Mouse (Mus musculus): ENCODE data around the gene Jakmip3. TPM values are rescaled to one million over a fixed set of nuclear protein-coding genes. Genes with fewer than 3 reads are reported as not detected.
A peak's percentile ranks its signal among the peaks of the same experiment; 100 is the strongest.

The Jakmip3 gene
- polyA plus RNA-seq, 1 experiment from 2014 or later, result 0.55 TPM

DNA sequence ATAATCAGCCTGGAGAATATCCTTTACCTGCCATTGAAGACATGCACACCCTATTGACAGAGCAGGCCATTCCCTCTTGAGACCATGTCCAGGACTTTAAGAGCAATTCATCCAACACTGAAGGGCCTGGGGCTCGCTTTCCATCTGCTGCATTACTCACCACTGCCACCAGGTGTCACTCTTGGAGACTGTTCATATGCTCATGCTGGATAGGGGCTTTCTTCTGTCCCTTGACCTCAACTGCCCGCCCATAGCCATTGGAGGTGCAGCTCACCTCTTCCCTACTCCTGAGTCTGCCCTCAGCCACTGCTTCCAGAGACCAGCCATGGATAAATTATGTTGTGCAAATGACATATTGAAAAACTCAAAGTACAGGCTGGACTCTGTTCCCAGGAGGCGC lies 70.5 kb downstream of the Jakmip3 start:
- no peaks in the 10 kb centered on the region for H3K27me3 ChIP-seq (ENCODE audit: control insufficient read depth, insufficient read depth, low read length)
- ATAC-seq (replicated peaks; ENCODE audit: low FRiP score) (0 out of 2 replicates have a peak, but pooled peaks have one; percentile 27), DNase-seq (ENCODE audit: low spot score) (peak; percentile 77)
- H3K36me3 ChIP-seq (ENCODE audit: control insufficient read depth, insufficient read depth, low read length), result no peaks in the 10 kb centered on the region
- no peak overlapping the region for H3K9ac ChIP-seq (ENCODE audit: low read length)
- no peaks in the 10 kb centered on the region for H3K9me3 ChIP-seq (ENCODE audit: control insufficient read depth, low read length)
- no peaks in the 10 kb centered on the region for H3K4me1 ChIP-seq (replicated peaks; ENCODE audit: control insufficient read depth, insufficient read depth, low read length)
- H3K4me3 ChIP-seq (ENCODE audit: low read depth, low read length), result no peak overlapping the region
- 41% methylated on average over 3 of the region's 3 CpGs for WGBS
- H3K4me2 ChIP-seq (ENCODE audit: low read depth, low read length, severe bottlenecking), result no peak overlapping the region
- H3K27ac ChIP-seq (ENCODE audit: low read depth, low read length), result no peak overlapping the region

DNA sequence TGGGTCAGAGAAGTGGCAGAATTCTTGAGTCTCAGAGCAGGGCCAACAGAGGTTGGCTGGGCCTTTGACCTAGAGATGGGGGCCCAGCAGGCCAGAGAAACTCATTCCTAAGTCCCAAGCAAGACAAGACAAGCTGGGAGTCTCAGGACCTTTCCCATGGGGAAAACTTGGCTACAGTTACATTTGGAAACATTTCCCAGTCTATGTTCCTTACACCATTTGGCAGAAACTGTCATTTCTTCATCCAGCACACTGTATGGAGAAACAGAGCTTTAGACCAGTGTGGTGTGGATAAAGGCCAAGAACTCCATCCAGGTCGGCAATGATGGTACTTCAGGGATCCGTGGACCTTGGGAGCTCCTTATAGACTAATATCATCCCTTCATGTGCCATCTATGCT lies 71.1 kb downstream of the Jakmip3 start:
- Histone ChIP-seq H3K4me2 (ENCODE audit: low read depth, low read length, severe bottlenecking) (no peak overlapping the region), H3K27me3 (ENCODE audit: control insufficient read depth, insufficient read depth, low read length) (no peaks in the 10 kb centered on the region), H3K9me3 (ENCODE audit: control insufficient read depth, low read length) (no peaks in the 10 kb centered on the region), H3K36me3 (ENCODE audit: control insufficient read depth, insufficient read depth, low read length) (no peaks in the 10 kb centered on the region), H3K4me1 (replicated peaks; ENCODE audit: control insufficient read depth, insufficient read depth, low read length) (no peaks in the 10 kb centered on the region), H3K4me3 (ENCODE audit: low read depth, low read length) (no peak overlapping the region), H3K27ac (ENCODE audit: low read depth, low read length) (no peak overlapping the region), H3K9ac (ENCODE audit: low read length) (no peak overlapping the region)
- no peak for ATAC-seq (replicated peaks; ENCODE audit: low FRiP score)
- DNase-seq (ENCODE audit: low spot score), result no peak
- WGBS, result 90% methylated on average over 2 of the region's 2 CpGs

DNA sequence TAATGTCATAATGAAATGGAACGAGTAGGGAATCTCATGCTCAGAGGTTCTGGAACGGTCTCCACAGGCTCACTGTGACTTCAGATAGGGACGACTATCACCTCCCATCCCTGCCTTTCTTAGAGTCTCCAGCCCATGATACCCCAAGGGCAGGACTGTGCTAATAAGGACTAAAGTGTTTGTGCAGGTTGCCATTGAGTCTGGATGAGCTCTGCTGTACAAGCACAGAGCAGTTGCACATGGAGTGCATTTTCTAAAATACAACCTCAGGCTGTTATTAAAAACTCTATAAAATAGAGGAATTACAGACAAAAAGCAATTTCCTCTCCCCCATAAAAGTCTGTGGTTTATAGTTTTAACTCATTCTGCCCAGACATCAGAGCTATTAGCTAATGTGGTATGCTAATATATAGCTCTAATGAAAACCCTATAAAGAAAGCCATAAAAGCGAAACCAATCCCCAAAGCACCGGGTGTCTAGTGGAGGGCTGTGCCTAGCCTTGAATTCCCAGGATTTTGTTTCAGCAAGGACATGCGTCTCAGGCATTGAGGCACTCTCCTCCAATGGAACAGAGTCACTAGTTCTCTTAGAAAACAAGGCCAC lies 72.3 kb downstream of the Jakmip3 start:
- Histone ChIP-seq H3K27me3 (ENCODE audit: control insufficient read depth, insufficient read depth, low read length) (no peaks in the 10 kb centered on the region), H3K9ac (ENCODE audit: low read length) (no peak overlapping the region), H3K4me3 (ENCODE audit: low read depth, low read length) (no peak overlapping the region), H3K36me3 (ENCODE audit: control insufficient read depth, insufficient read depth, low read length) (no peaks in the 10 kb centered on the region), H3K9me3 (ENCODE audit: control insufficient read depth, low read length) (no peaks in the 10 kb centered on the region), H3K4me1 (replicated peaks; ENCODE audit: control insufficient read depth, insufficient read depth, low read length) (no peaks in the 10 kb centered on the region), H3K27ac (ENCODE audit: low read depth, low read length) (no peak overlapping the region), H3K4me2 (ENCODE audit: low read depth, low read length, severe bottlenecking) (no peak overlapping the region)
- no peak for ATAC-seq (replicated peaks; ENCODE audit: low FRiP score)
- 86% methylated on average over 6 of the region's 6 CpGs for WGBS
- no peak for DNase-seq (ENCODE audit: low spot score)

DNA sequence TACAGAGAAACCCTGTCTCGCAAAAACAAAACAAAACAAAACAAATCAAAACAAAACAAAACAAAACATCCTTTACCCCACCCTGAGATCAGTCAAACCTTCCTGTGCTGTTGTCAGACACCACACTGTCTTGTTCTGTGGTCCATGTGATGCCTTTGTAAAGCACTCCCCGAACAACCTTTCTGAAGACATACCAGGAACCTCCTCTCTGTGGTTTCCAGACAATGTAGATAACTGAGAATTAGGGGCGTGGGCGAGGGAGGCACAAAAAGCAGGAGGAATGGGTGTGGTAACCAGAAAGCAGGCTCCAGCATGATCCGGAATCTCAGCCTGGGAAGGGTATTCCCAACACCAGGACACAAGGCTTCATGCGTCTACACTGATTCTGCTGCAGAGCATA lies 74.6 kb downstream of the Jakmip3 start:
- 83% methylated on average over 6 of the region's 6 CpGs for WGBS
- Histone ChIP-seq H3K27me3 (ENCODE audit: control insufficient read depth, insufficient read depth, low read length) (no peaks in the 10 kb centered on the region), H3K9me3 (ENCODE audit: control insufficient read depth, low read length) (no peaks in the 10 kb centered on the region), H3K9ac (ENCODE audit: low read length) (no peak overlapping the region), H3K4me2 (ENCODE audit: low read depth, low read length, severe bottlenecking) (no peak overlapping the region), H3K36me3 (ENCODE audit: control insufficient read depth, insufficient read depth, low read length) (no peaks in the 10 kb centered on the region), H3K27ac (ENCODE audit: low read depth, low read length) (no peak overlapping the region), H3K4me1 (replicated peaks; ENCODE audit: control insufficient read depth, insufficient read depth, low read length) (no peaks in the 10 kb centered on the region), H3K4me3 (ENCODE audit: low read depth, low read length) (no peak overlapping the region)
- no peak for ATAC-seq (replicated peaks; ENCODE audit: low FRiP score)
- no peak for DNase-seq (ENCODE audit: low spot score)

DNA sequence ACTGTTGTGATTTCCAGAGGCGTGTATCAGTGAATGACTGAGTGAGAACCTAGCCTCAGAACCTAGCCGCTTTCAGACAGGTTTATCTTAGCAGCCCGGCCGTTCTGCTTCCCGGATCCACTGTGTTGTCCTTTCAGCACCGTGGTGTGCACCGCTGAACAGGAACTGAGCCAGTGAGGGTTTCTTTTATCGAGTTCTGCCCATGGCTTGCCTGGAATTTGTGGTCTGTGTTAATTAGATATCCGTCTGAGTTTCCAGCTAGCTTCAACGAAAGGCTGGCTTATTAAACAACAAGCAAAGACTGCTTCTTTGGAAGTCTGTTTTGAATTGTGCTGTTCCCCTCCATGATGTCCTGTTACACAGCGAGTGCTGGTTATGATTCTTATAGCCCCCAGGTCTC lies 75.8 kb downstream of the Jakmip3 start:
- H3K36me3 ChIP-seq (ENCODE audit: control insufficient read depth, insufficient read depth, low read length), result no peaks in the 10 kb centered on the region
- no peaks in the 10 kb centered on the region for H3K27me3 ChIP-seq (ENCODE audit: control insufficient read depth, insufficient read depth, low read length)
- no peak overlapping the region for H3K27ac ChIP-seq (ENCODE audit: low read depth, low read length)
- no peak overlapping the region for H3K9ac ChIP-seq (ENCODE audit: low read length)
- no peak overlapping the region for H3K4me3 ChIP-seq (ENCODE audit: low read depth, low read length)
- 45% methylated on average over 11 of the region's 11 CpGs for whole genome bisulfite sequencing
- no peak for ATAC-seq (replicated peaks; ENCODE audit: low FRiP score)
- no peaks in the 10 kb centered on the region for H3K9me3 ChIP-seq (ENCODE audit: control insufficient read depth, low read length)
- no peak overlapping the region for H3K4me2 ChIP-seq (ENCODE audit: low read depth, low read length, severe bottlenecking)
- peaks cover 2% of the 10 kb centered on the region; the same call in 1 of the 2 replicates for H3K4me1 ChIP-seq (replicated peaks; ENCODE audit: control insufficient read depth, insufficient read depth, low read length)
- no peak for DNase-seq (ENCODE audit: low spot score)

DNA sequence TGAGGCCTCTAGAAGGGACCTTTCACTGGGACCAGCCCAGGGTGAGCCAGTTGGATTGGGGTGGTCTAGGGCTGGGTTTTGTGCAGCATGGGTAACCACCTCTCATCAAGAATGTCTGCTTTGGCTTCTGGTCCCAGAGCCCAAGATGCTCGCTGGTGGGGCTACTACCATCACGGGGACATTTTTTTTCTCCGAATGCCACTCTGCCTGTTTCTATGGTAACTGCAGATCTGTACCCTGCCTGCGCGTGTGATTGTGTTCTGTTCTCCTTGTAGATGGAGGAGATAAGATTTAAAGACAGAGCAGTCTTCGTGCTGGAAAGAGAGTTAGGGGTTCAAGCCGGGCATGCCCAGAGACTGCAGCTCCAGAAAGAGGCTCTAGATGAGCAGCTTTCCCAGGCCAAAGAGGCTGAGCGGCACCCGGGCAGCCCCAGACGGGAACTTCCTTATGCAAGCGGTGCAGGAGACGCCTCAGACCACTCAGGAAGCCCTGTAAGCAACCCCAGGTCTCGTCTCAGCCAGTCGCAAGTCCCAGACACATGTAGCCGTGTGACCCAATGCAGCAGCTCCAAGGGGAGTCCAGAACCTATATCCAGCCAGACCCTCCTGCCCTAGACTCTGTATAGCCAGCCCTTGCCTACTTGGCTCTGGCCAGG lies 76.8 kb downstream of the Jakmip3 start:
- Histone ChIP-seq H3K4me1 (replicated peaks; ENCODE audit: control insufficient read depth, insufficient read depth, low read length) (peaks cover 2% of the 10 kb centered on the region; the same call in 1 of the 2 replicates), H3K27me3 (ENCODE audit: control insufficient read depth, insufficient read depth, low read length) (no peaks in the 10 kb centered on the region), H3K4me3 (ENCODE audit: low read depth, low read length) (no peak overlapping the region), H3K9ac (ENCODE audit: low read length) (no peak overlapping the region), H3K9me3 (ENCODE audit: control insufficient read depth, low read length) (no peaks in the 10 kb centered on the region), H3K27ac (ENCODE audit: low read depth, low read length) (no peak overlapping the region), H3K4me2 (ENCODE audit: low read depth, low read length, severe bottlenecking) (no peak overlapping the region), H3K36me3 (ENCODE audit: control insufficient read depth, insufficient read depth, low read length) (no peaks in the 10 kb centered on the region)
- 82% methylated on average over 15 of the region's 15 CpGs for WGBS
- ATAC-seq (replicated peaks; ENCODE audit: low FRiP score) (no peak), DNase-seq (ENCODE audit: low spot score) (no peak)

DNA sequence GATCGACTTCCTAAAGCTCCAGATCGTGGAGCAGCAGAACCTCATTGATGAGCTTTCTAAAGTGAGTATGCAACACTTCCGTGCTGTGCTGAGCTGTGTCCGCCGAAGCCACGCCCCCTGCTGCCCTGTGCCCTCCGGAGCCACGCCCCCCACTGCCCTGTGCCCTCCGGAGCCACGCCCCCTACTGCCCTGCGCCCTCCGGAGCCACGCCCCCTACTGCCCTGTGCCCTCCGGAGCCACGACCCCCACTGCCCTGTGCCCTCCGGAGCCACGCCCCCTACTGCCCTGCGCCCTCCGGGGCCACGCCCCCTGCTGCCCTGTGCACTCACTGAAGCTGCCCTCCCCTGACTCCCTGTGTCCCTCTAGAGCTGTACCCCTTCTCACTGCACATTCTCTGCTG lies 80.4 kb downstream of the Jakmip3 start:
- Histone ChIP-seq H3K4me2 (ENCODE audit: low read depth, low read length, severe bottlenecking) (peak overlapping the region; percentile 26; the same call in 1 of the 2 replicates), H3K27ac (ENCODE audit: low read depth, low read length) (no peak overlapping the region), H3K27me3 (ENCODE audit: control insufficient read depth, insufficient read depth, low read length) (no peaks in the 10 kb centered on the region), H3K4me1 (replicated peaks; ENCODE audit: control insufficient read depth, insufficient read depth, low read length) (peaks cover 2% of the 10 kb centered on the region; the same call in 1 of the 2 replicates), H3K9me3 (ENCODE audit: control insufficient read depth, low read length) (no peaks in the 10 kb centered on the region), H3K4me3 (ENCODE audit: low read depth, low read length) (peak overlapping the region; percentile 14; the same call in 1 of the 2 replicates), H3K36me3 (ENCODE audit: control insufficient read depth, insufficient read depth, low read length) (no peaks in the 10 kb centered on the region), H3K9ac (ENCODE audit: low read length) (no peak overlapping the region)
- ATAC-seq (replicated peaks; ENCODE audit: low FRiP score) (no peak), DNase-seq (ENCODE audit: low spot score) (no peak)
- 7% methylated on average over 20 of the region's 20 CpGs for WGBS

DNA sequence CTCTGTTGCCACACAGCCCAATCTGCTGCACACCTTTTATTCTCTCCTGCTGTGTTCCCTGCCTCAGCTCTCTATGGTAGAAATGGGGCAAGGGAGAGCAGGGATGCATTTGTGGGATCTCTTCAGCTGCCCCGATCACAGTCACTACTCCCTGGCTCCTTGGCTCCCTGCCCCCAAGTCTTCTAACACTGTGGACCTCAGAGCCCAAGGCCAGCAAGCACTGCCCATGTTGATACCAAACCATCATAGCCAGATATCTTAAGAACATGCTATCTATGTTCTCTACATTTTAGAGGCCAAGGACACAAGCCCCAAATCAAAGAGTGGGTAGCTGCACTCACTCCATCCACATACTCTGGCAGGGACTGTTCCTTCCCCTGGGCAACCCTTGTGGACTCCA lies 80.8 kb downstream of the Jakmip3 start:
- Histone ChIP-seq H3K9ac (ENCODE audit: low read length) (no peak overlapping the region), H3K4me2 (ENCODE audit: low read depth, low read length, severe bottlenecking) (no peak overlapping the region), H3K27ac (ENCODE audit: low read depth, low read length) (no peak overlapping the region), H3K27me3 (ENCODE audit: control insufficient read depth, insufficient read depth, low read length) (no peaks in the 10 kb centered on the region), H3K4me3 (ENCODE audit: low read depth, low read length) (no peak overlapping the region), H3K36me3 (ENCODE audit: control insufficient read depth, insufficient read depth, low read length) (no peaks in the 10 kb centered on the region), H3K4me1 (replicated peaks; ENCODE audit: control insufficient read depth, insufficient read depth, low read length) (peaks cover 2% of the 10 kb centered on the region; the same call in 1 of the 2 replicates), H3K9me3 (ENCODE audit: control insufficient read depth, low read length) (no peaks in the 10 kb centered on the region)
- no peak for ATAC-seq (replicated peaks; ENCODE audit: low FRiP score)
- WGBS, result 54% methylated on average over 1 of the region's 1 CpGs
- DNase-seq (ENCODE audit: low spot score), result no peak

DNA sequence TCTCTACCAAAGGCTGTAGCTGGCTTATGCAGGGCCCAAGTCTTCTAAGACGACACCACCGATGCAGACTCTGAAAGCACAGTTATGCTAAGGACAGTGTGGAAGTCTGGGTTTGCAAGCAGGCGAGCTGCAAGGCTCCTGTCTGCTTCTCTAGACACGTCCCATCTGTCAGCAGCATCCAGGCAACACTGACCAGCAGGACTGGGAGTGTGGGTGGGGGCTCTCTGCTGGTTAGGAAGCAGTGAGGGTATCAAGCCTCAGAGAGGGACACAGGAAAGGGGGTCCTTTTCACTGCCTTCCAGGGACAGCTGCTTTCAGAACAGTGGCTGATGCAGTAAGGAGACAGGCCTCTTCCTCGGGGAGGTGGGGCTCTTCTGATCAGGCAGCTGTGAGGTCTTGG lies 86.6 kb downstream of the Jakmip3 start:
- Histone ChIP-seq H3K27ac (ENCODE audit: low read depth, low read length) (no peak overlapping the region), H3K36me3 (ENCODE audit: control insufficient read depth, insufficient read depth, low read length) (no peaks in the 10 kb centered on the region)
- 78% methylated on average over 5 of the region's 5 CpGs for WGBS

More for the DNA sequence above, 86.6 kb downstream of the Jakmip3 start:
- Histone ChIP-seq H3K4me2 (ENCODE audit: low read depth, low read length, severe bottlenecking) (no peak overlapping the region), H3K9ac (ENCODE audit: low read length) (no peak overlapping the region), H3K9me3 (ENCODE audit: control insufficient read depth, low read length) (no peaks in the 10 kb centered on the region), H3K4me1 (replicated peaks; ENCODE audit: control insufficient read depth, insufficient read depth, low read length) (no peaks in the 10 kb centered on the region), H3K4me3 (ENCODE audit: low read depth, low read length) (no peak overlapping the region), H3K27me3 (ENCODE audit: control insufficient read depth, insufficient read depth, low read length) (no peaks in the 10 kb centered on the region)
- ATAC-seq (replicated peaks; ENCODE audit: low FRiP score) (no peak), DNase-seq (ENCODE audit: low spot score) (no peak)
